Mouse (Mus musculus) adrenal gland, adult 8-10 months (tissue): ENCODE data around the gene Gm10322. TPM values are rescaled to one million over a fixed set of nuclear protein-coding genes. Genes with fewer than 3 reads are reported as not detected.

Experiments
- DNase-seq: peaks from one replicate; pipeline ENCODE4 v3.0.0; 2022
- total RNA-seq, 4 experiments: library from RNA; stranded (reverse); gene quantifications; 2 replicates each; pipeline ENCODE4 v1.2.4; 2022

Gene Gm10322
- total RNA-seq, 4 experiments from 2014 or later = not detected

DNA sequence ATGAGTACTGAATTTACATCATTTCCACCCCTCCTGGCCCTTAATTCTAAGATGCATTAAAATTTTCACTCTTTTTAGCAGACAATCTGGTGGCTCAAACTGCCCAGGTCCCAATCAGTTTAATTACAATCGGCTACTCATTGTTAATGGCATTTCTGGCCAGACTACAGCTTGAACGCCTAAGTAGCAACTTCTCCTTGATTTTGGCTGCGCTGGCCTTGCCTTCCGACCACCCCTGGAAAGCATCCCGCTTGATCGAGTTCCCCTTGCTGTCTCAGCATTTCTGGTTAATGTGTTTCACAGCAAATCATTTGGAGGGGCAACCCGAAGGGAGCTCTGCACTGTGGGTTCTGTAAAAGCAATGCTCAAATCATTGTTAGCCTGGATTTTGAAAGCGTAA, 13.8 kb upstream of the Gm10322 start:
- DNase-seq = no peak

GRCm38 (mm10) chr10:59602891-59603290, 13.0 kb upstream of the Gm10322 start:
- DNase-seq = no peak

- no peak for DNase-seq
These were observed 12.0 kb upstream of the Gm10322 start for GRCm38 (mm10) chr10:59603843-59604242.

DNA sequence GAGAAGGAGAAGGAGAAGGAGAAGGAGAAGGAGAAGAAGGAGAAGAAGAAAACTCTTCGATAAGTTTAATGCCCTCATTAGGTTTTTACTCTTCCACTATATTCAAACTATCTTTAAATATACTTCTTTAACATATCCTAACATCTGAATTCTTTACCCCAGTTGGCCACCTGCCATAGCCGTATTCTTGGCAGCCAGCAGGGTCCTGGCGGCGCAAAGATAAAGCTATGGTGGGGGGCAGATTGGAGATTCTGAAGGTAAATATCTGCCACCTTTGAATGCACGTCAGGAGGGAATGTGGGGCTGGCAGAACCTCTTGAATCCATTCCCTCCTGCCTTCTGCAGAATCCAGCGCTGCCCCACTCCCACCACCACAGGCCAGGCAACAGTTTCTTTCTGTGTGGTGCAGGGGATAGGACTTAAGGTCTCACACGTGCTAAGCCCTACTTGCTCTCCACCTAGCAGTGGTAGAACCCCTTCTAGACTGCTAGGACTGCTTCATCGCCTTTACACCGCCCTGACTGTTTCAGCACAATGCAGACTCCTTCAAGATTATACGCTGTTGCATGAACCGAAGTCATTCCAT, 10.9 kb upstream of the Gm10322 start:
- DNase-seq = no peak

GRCm38 (mm10) chr10:59613276-59613675, 2.6 kb upstream of the Gm10322 start:
- DNase-seq = no peak

DNA sequence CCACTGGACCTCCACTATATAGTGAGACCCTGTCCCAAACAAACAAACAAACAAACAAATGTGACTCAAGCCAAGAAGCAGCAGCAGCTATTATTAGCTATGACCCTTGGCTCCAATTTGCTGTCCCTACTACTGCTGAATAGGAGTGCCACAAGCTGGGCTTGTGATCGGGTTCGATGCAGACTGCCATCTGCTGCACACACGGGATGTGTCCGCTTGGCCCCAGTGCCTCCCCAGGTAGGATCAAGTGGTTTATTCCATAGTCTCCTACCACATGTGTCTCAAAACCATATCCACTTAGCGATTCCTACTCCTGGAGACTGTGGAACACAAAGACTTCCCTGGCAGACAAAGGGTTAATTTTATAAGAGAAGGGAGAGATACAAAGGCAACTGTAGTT, 1.7 kb upstream of the Gm10322 start:
- no peak for DNase-seq

DNA sequence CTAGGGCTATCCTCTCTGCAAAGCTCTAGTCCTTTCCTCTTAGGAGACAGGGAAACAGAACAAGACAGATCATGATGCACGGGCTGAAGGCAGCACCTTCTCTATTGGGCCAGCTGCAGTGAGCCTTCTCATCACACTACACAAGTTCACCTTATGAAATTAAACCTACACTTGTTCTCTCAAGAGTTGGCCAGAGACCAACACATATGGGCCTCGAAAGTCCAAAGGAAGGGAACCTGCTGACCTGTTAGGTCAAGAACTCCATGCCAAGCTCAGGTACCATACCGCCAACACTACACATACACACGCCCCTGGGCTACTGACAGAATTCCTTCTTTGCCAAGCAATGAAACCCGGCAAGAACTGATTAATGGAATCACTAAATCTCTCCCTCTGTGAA, 452 bp upstream of the Gm10322 start:
- DNase-seq = no peak

DNA sequence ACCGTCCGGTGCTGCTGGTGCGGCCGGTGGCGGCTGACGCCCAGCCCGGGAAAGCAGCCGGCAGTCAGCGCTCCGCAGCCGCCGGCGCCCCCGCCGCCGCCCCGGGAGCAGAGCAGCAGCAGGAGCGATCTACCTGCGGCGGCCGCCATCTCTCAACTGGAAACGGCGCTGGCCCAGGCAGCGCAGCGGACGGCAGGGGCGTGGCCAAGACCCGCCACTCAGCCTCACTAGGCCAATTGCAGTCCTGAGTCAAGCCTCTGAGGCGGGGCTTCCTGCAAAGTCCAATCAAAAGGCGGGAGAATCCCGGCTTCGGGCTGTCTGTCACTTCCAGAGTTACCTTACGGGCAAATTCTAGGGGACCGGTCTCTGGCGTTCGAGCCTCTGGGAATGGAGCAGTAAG, 659 bp downstream of the Gm10322 start, which contains the start of gene Mcu:
Gene Mcu, minus strand, starts transcription at position 171 of the 400 bp plus-strand sequence.
- peak; percentile 93 for DNase-seq

DNA sequence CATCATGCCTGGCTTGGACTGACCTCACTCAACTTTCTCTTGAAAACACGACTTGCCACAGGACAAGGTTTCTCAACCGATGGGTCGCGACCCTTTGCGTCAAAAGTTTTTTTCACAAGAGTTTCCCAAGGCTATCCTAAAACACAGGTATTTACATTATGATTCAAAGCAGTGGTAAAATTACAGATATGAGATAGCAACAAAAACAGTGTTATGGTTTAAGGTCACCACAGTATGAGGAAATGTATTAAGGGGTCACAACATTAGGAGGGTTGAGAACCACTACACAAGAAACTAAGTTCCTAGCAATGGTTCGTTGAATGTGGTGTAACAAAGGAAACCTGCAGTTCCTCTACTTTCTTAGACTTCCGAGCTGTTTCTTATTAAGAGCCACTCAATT, 1.9 kb downstream of the Gm10322 start:
- no peak for DNase-seq

GRCm38 (mm10) chr10:59621355-59621754, 5.5 kb downstream of the Gm10322 start:
- DNase-seq = no peak

GRCm38 (mm10) chr10:59623496-59623895, 7.6 kb downstream of the Gm10322 start:
- DNase-seq = no peak

- no peak for DNase-seq
These were observed 13.0 kb downstream of the Gm10322 start for GRCm38 (mm10) chr10:59628641-59629505.

GRCm38 (mm10) chr10:59629506-59629782, 13.6 kb downstream of the Gm10322 start:
- DNase-seq = no peak

DNA sequence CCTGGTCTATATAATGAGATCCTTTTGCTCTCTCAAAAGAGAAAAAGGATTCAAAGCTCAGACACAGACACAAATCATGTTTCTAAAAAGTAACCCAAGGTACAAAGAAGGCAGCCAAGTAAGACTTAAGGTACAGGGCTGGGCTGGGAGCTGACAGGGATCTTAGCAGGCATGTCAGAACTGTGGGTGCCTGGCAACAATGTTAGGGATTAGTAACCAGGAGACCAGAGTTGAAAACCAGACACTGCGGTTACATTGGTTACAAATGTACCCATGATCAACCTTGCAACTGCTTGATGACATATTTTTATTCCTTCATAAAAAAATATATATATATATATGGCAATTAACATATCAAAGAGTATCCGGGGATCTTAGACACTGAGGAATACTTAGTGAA, 20.2 kb downstream of the Gm10322 start:
- DNase-seq = no peak

DNA sequence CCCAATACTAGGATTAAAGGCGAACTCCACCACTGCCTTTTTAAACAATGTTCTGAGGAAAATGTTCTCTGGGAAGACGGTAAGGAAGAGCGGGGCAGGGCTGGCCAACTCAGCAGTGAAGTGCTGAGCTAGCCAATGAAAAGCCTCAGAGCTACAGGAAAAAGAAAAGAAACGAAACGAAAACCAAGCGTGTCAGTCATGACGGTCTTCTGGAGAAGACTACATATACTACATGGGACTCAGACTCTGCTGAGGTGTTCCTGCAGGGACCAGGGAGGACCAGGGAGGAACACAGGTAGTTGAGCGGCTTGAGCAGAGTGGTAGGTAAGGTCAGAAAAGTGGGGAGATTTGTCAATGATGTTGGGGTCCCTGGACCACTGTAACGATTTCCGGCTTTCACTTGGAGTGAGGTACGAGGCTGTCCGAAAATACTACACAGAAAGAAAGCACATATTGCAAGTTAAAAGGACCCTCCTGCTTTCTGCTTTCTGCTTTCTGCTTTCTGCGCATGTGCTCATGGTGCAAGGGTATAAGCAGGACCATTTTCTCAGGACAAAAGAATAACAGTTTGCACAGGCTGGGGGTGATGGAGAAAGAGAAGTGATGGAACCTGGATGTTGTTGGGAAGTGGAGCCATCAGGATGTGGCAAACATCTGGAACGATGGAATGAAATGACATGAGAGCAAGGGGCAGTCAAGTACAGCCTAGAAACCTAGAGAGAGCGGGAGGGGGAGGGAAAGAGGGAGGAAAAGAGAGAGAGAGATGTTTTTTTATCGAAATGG, 21.1 kb downstream of the Gm10322 start:
- no peak for DNase-seq

DNA sequence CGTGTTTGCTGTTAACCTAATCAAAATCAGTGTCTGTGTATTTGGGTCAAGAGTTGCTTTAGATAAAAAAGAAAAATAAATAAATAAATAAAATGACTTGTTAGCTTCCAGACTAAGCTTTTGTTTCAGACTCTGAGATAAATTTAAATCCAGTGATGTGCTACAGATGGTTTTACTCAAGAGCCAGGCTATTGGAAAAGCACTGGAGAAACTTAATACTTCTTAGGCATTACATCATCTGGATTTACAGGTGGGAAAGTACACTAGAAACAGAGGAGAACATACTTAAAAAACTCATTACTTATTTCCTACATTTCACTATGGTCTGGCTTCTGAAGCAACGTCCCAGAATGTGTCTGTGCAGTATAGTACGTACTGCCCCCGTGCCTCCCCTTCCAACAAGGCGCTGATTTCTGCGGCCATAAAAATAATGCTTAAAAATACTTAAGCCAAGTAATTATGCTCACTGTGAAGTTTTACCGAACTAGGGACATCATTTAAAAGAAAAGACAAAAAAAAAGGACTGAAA, 21.8 kb downstream of the Gm10322 start:
- DNase-seq = no peak

- DNase-seq = no peak
These were observed 22.7 kb downstream of the Gm10322 start for GRCm38 (mm10) chr10:59638576-59638975.

GRCm38 (mm10) chr10:59642659-59643377, 27.0 kb downstream of the Gm10322 start:
- DNase-seq = no peak

DNA sequence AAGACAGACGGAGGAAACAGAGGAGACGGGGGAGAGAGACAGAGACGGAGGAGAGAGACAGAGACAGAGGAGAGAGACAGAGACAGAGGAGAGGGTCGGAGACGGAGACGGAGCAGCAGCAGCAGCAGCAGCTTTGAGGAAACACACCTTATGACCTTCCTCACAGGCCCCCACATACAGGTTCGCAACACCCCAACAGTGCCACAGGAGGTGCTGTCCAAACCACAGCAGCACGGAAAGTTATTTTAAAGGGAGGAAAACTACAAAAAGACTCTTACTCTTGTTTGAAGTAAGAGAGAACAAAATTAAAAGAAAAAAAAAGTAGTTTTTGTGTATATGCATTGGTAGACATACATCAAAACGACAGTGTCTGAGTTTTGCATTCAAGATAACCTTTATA, 27.8 kb downstream of the Gm10322 start:
- DNase-seq = no peak

DNA sequence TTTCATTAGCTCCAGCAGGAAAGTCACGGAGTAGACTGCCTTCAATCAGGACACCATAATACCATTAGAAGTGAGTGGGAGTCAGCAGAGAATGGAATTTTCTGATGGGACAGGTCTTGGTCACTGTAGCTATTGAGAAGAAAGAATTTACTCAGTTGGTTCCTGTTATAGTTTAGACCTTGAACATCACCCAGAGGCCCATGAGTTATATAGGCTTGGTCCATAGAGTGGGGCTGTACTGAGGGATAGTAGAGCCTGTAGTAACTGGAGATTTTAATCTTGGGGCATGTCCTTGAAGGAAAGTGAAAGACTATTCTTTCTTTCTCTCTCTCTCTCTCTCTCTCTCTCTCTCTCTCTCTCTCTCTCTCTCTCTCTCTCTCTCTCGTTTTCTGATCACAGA, 28.8 kb downstream of the Gm10322 start:
- DNase-seq = no peak

DNA sequence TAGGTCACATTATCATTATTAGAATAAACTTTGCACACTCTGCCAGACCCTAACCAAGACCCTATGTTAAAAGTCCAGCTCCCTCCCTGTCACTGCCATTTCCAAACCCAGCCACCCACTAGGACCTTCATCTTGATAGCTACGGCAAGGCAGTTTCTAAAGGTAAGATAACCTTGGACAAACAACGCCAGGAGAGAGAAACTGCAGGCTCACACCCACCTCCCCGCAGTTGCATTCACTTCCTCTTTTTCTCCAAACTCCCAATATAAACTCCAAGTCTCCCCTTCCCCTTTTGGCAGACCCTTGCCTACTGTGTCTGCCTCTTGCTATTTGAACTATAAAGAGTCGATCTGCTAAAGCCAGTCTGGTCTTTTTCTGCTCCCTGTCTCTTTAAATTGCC, 29.3 kb downstream of the Gm10322 start:
- DNase-seq = no peak

DNA sequence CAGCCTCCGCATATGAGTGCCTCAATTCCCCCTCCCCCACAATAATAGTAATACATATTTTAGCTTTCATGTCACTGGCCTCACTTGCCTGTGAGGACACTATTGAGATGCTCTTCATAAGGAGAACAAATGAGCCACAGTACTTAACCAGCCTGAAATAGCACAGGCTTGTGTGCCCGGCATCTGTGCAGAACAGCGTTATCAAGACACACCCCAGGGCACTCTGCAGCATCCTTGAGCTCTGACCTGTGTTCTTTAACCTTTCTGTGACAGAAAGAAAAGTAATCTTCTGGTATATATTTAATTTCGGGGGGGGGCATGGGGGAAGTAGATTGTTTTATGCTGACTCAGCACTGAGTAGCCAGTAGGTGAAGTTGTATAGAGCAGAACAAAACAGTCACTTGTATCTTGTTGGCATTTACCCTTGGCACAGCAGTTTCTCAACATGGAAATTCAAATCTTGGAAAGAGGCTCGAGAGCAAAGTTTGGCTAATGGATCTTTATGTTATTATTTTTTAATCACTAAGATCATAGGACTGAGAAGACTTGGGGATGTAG, 31.0 kb downstream of the Gm10322 start:
- no peak for DNase-seq
